Mouse (Mus musculus): Measurements from ENCODE around the gene Fancd2. TPM values are rescaled to one million over a fixed set of nuclear protein-coding genes. Genes with fewer than 3 reads are reported as not detected.

The Fancd2 gene
- total RNA-seq, 1 experiment from 2014 or later = 31.8 TPM

Other genes with a start within 250 kb of the Fancd2 start
- 0.05 TPM in 1 of 2 replicates, not detected in the other for gene Cpne9, start 249.4 kb upstream of the Fancd2 start, total RNA-seq (2017)
- gene Brpf1, start 224.5 kb upstream of the Fancd2 start, total RNA-seq (2017) = 27.5 and 35.7 TPM in 2 replicates
- 10.2 and 11.7 TPM in 2 replicates for gene Ogg1, start 204.7 kb upstream of the Fancd2 start, total RNA-seq (2017)
- gene Camk1, start 187.7 kb upstream of the Fancd2 start, total RNA-seq (2017) = 29.9 and 41.3 TPM in 2 replicates
- gene Tada3, start 153.8 kb upstream of the Fancd2 start, total RNA-seq (2017) = 20.7 and 33.1 TPM in 2 replicates
- gene Arpc4, start 153.6 kb upstream of the Fancd2 start, total RNA-seq (2017) = 175 and 193 TPM in 2 replicates
- gene Ttll3, start 142.4 kb upstream of the Fancd2 start, total RNA-seq (2017) = 0.78 and 1.4 TPM in 2 replicates
- 5.5 and 9.0 TPM in 2 replicates for gene Rpusd3, start 112.3 kb upstream of the Fancd2 start, total RNA-seq (2017)
- not detected in 2 replicates for gene Cidec, start 95.9 kb upstream of the Fancd2 start, total RNA-seq (2017)
- 28.6 and 32.7 TPM in 2 replicates for gene Jagn1, start 89.1 kb upstream of the Fancd2 start, total RNA-seq (2017)
- 1.6 and 2.6 TPM in 2 replicates for gene Il17re, start 73.2 kb upstream of the Fancd2 start, total RNA-seq (2017)
- gene Il17rc, start 60.3 kb upstream of the Fancd2 start, total RNA-seq (2017) = 0.09 and 0.44 TPM in 2 replicates
- 4.1 and 9.4 TPM in 2 replicates for gene Creld1, start 48.4 kb upstream of the Fancd2 start, total RNA-seq (2017)
- gene Prrt3, start 29.8 kb upstream of the Fancd2 start, total RNA-seq (2017) = not detected in 2 replicates
- gene Emc3, start within 50 bp of the Fancd2 start, total RNA-seq (2017) = 31.3 and 40.9 TPM in 2 replicates
- 1.7 TPM in 1 of 2 replicates, not detected in the other for gene Fancd2os, start 69.0 kb downstream of the Fancd2 start, total RNA-seq (2017)
- gene Brk1, start 73.1 kb downstream of the Fancd2 start, total RNA-seq (2017) = 115 and 131 TPM in 2 replicates
- 10.6 and 15.9 TPM in 2 replicates for gene Vhl, start 92.3 kb downstream of the Fancd2 start, total RNA-seq (2017)
- 10.8 and 21.1 TPM in 2 replicates for gene Irak2, start 106.8 kb downstream of the Fancd2 start, total RNA-seq (2017)
- 102 and 108 TPM in 2 replicates for gene Tatdn2, start 165.4 kb downstream of the Fancd2 start, total RNA-seq (2017)
- not detected in 2 replicates for gene Ghrl, start 188.2 kb downstream of the Fancd2 start, total RNA-seq (2017)
- gene Sec13, start 209.1 kb downstream of the Fancd2 start, total RNA-seq (2017) = 82.1 and 90.0 TPM in 2 replicates

Data from common myeloid progenitor, adult 5-6 weeks (primary cell).